Mouse (Mus musculus) midbrain, embryonic 15.5 days (tissue): Measurements from ENCODE around the gene Plcxd1. TPM values are rescaled to one million over a fixed set of nuclear protein-coding genes. Genes with fewer than 3 reads are reported as not detected.
"Not testable (repeated sequence)": the region's sequence is repeated elsewhere in the genome, so short reads cannot be mapped to it uniquely, and the experiment has no call there.

ENCODE experiments used
- ATAC-seq: fragments of 200-750 bp; cut with Nextera tagmentation; replicated peaks from 2 replicates; pipeline ENCODE4 v1.8.0; 2017; ENCODE audit warnings: moderate TSS enrichment
- H3K27ac ChIP-seq: fragments of 300-500 bp; sonication (generic); 2 replicates; pipeline ENCODE4 v1.5.1; 2015; ENCODE audit warnings: mild to moderate bottlenecking, inconsistent platforms
- H3K27me3 ChIP-seq: fragments of 300-500 bp; sonication (generic); replicated peaks from 2 replicates; pipeline ENCODE4 v1.6.1; 2015; ENCODE audit warnings: inconsistent platforms
- H3K36me3 ChIP-seq: fragments of 300-500 bp; sonication (generic); replicated peaks from 2 replicates; pipeline ENCODE4 v1.6.1; 2015; ENCODE audit warnings: inconsistent platforms
- H3K4me1 ChIP-seq: fragments of 300-500 bp; sonication (generic); 2 replicates; pipeline ENCODE4 v1.6.1; 2015; ENCODE audit warnings: inconsistent platforms
- H3K4me2 ChIP-seq: fragments of 300-500 bp; sonication (generic); 2 replicates; pipeline ENCODE4 v1.6.1; 2015; ENCODE audit warnings: inconsistent platforms, mild to moderate bottlenecking, moderate library complexity
- H3K4me3 ChIP-seq: fragments of 300-500 bp; sonication (generic); 2 replicates; pipeline ENCODE4 v1.5.1; 2015; ENCODE audit warnings: mild to moderate bottlenecking, inconsistent platforms
- H3K9ac ChIP-seq: fragments of 300-500 bp; sonication (generic); 2 replicates; pipeline ENCODE4 v1.6.1; 2015; ENCODE audit warnings: mild to moderate bottlenecking, inconsistent platforms
- H3K9me3 ChIP-seq: fragments of 300-500 bp; sonication (generic); 2 replicates; pipeline ENCODE4 v1.6.1; 2016; ENCODE audit warnings: inconsistent platforms
- WGBS: fragments of 180-500 bp; shearing (Covaris S2); methylation state at CpG from one replicate; pipeline ENCODE4 v1.1.7; 2015; ENCODE audit warnings: mixed read lengths; 5-methylcytosine and 5-hydroxymethylcytosine counted together
- polyA plus RNA-seq: library from polyadenylated mRNA; unstranded; fragments of >200 nt; fragmentation: Nextera tagmentation; extraction: Ambion mirVana; gene quantifications from 2 replicates; pipeline ENCODE4 v1.2.1, GENCODE M21; 2015

The Plcxd1 gene
- polyA plus RNA-seq, result 7.0 and 7.5 TPM in 2 replicates

DNA sequence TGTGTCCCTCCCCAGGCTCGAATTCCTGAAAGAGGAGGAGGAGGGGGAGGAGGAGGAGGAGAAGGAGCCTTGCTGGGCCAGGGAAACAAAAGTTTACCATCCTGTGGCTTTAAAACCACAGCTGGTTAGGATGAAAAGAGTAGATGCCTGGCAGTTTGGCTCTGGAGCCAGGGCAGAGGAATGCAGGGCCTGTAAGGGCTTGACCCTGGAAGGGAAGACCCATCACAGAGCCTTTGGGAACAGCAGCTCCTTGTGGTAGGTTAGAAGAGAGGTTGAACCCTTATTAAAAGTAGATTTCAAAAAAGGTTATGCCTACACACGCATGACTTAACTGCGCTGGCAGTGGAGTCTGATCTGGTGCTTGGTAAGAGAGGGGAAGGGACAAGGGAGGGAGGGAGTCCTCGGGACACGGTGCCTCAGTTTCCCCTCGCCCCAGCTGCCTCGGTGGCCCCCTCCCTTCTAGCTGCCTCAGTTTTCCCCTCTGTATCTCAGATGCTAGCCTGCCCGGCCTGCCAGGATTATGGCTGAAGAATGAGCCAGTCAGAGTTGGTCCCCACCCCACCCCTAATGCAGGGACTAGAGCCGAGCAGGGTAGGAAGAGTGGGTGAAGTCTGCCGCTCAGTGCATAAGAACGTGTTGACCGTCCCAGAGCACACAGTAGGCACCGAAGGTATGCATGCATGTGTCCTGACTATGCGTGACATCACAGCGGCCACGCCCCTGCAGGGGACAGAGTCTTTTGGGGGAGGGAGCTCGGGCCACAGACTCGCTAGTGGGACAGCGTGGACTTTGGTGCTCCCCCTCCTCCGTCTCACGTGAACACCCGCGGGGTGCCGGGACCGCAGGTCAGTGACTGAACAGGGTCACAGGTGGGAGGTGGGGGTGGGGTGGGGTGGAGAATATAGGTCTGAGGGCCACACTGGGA is at the start of gene Plcxd1:
Gene Plcxd1, plus strand, starts transcription at position 314 of the 925 bp plus-strand sequence.
- Histone ChIP-seq H3K9me3 (no peaks in the 10 kb centered on the region), H3K27me3 (no peaks in the 10 kb centered on the region), H3K27ac (no peak within 1 kb of the TSS), H3K4me2 (peak within 1 kb of the TSS; percentile 87), H3K4me3 (peak within 1 kb of the TSS; percentile 44), H3K36me3 (peaks cover 21% of the 10 kb centered on the region), H3K9ac (no peak within 1 kb of the TSS), H3K4me1 (peaks cover 21% of the 10 kb centered on the region)
- 7% methylated on average over 25 of the region's 25 CpGs for WGBS
- ATAC-seq, result peak; percentile 5; the same call in 1 of the 2 replicates

DNA sequence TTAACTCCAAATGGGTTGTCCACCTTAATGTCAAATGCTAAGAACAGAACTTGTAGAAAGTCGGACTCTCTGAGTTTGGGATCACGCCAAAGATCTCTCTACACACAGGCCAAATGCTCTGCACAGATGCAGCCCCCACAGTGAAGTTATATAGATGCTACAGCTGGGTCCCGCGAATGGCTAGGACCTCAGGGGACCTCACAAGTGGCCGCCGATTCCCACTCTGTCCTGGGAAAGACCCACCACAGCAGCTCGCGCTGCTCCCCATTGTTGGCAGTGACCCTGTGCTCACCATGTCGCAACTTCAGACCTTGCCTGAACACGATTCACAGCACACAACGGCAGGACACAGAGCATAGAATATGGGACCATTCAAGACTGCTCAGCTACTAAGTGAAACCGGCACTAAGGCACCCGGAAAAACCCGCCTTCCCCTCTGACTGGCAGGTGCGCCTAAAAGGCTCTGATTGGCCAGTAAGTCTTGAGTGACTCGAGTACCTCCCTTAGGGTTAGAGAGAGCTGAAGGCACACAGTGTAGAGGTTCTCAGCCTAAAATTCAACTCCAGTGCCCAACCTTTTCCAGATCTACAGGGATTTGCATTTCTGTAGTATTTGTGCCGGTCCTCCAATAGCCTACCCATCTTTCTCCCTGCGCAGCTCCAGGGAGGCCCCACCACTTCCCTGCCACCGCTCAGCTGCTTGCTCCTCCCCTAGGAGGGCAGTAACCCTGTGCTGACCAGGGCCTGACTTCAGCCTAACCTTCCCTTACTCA is 41.9 kb upstream of the Plcxd1 start:
- peak; percentile 99 for ATAC-seq
- peak overlapping the region; percentile 50 for H3K4me3 ChIP-seq
- no peaks in the 10 kb centered on the region for H3K36me3 ChIP-seq
- peak overlapping the region; percentile 49 for H3K9ac ChIP-seq
- no peaks in the 10 kb centered on the region for H3K9me3 ChIP-seq
- no peaks in the 10 kb centered on the region for H3K27me3 ChIP-seq
- peak overlapping the region; percentile 52 for H3K4me2 ChIP-seq
- H3K27ac ChIP-seq, result peak overlapping the region; percentile 72
- WGBS, result 2% methylated on average over 19 of the region's 19 CpGs
- no peaks in the 10 kb centered on the region for H3K4me1 ChIP-seq

DNA sequence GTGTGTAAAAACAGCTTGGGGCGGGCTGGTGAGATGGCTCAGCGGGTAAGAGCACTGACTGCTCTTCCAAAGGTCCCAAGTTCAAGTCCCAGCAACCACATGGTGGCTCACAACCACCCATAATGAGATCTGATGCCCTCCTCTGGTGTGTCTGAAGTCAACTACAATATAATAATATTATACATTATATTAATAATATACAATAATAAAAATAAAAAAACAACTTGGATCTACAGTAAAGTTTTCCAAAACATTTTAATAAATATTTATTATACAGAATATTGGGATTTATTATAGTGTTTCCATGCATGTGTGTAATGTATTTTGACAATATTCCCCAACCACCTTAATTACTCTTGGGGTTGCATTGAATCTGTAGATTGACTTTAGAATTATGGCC is 27.4 kb upstream of the Plcxd1 start, which contains the start of gene Gm17655:
Gene Gm17655, minus strand, starts transcription at position 101 of the 400 bp plus-strand sequence.
- H3K27me3 ChIP-seq, H3K4me3 ChIP-seq, ATAC-seq, H3K9ac ChIP-seq, H3K4me1 ChIP-seq, H3K36me3 ChIP-seq, H3K4me2 ChIP-seq, H3K27ac ChIP-seq: not testable (repeated sequence)
- peaks cover 21% of the 10 kb centered on the region for H3K9me3 ChIP-seq
- 95% methylated on average over 2 of the region's 2 CpGs for WGBS

DNA sequence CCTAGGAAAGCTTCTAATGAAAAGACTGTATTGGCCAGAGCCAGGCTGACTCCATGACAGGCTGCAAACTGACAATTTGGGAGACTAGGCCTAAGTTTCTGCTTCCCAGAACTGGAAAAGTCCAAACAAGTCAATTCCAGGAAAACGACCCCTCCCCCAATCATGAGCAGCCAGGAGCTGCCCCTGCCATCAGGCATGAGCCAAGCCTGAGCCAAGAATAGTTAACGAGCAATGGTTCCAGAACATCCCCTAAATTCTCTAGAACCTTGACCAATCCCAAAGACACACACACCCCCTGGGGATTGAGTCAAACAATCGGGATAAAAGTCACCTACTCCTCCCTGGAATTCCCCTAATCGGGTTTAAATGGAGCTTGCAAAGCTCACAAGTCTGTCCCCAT is 16.8 kb upstream of the Plcxd1 start:
- no peak overlapping the region for H3K27ac ChIP-seq
- H3K27me3 ChIP-seq, result no peaks in the 10 kb centered on the region
- no peak overlapping the region for H3K4me3 ChIP-seq
- no peak overlapping the region for H3K9ac ChIP-seq
- no peaks in the 10 kb centered on the region for H3K4me1 ChIP-seq
- WGBS, result 81% methylated on average over 4 of the region's 4 CpGs
- ATAC-seq, result no peak
- no peaks in the 10 kb centered on the region for H3K36me3 ChIP-seq
- H3K9me3 ChIP-seq, result peaks cover 23% of the 10 kb centered on the region
- no peak overlapping the region for H3K4me2 ChIP-seq

GRCm38 (mm10) chr5:110086161-110086866 is 13.5 kb upstream of the Plcxd1 start:
- Histone ChIP-seq H3K4me3 (no peak overlapping the region), H3K9me3 (peaks cover 4% of the 10 kb centered on the region; the same call in 1 of the 2 replicates), H3K4me1 (no peaks in the 10 kb centered on the region), H3K36me3 (no peaks in the 10 kb centered on the region), H3K4me2 (no peak overlapping the region), H3K27ac (no peak overlapping the region), H3K27me3 (no peaks in the 10 kb centered on the region), H3K9ac (no peak overlapping the region)
- 37% methylated on average over 14 of the region's 14 CpGs for WGBS
- ATAC-seq, result no peak

DNA sequence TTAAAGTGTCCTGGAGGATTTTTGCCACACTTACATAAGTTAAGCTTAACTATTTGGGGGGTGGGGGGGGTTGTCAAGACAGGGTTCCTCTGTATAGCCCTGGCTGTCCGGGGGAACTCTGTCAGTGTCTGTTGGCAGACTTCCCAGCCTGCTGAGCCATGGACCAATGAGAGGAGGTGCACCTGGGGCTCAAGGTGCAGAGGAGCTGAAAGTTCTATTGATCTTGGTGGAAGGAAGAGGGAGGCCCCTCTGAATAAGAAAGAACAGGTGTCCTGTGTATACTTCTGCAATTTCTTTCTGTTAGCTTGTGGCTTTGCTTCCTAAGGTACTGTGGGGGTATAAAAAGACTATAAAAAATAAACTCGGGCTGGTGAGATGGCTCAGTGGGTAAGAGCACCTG is 8.2 kb upstream of the Plcxd1 start:
- H3K4me2 ChIP-seq, result no peak overlapping the region
- WGBS, result 81% methylated on average over 2 of the region's 2 CpGs
- no peaks in the 10 kb centered on the region for H3K36me3 ChIP-seq
- no peak overlapping the region for H3K9ac ChIP-seq
- no peak for ATAC-seq
- peaks cover 8% of the 10 kb centered on the region; the same call in 1 of the 2 replicates for H3K4me1 ChIP-seq
- H3K27ac ChIP-seq, result no peak overlapping the region
- no peak overlapping the region for H3K4me3 ChIP-seq
- no peaks in the 10 kb centered on the region for H3K27me3 ChIP-seq
- no peaks in the 10 kb centered on the region for H3K9me3 ChIP-seq

GRCm38 (mm10) chr5:110094030-110094846 is 5.5 kb upstream of the Plcxd1 start, which contains the start of gene Gm35315:
Gene Gm35315, minus strand, starts transcription at chr5:110094420.
- H3K4me3 ChIP-seq, result peak within 1 kb of the TSS; percentile 57
- peak within 1 kb of the TSS; percentile 65 for H3K27ac ChIP-seq
- peak within 1 kb of the TSS; percentile 57 for H3K9ac ChIP-seq
- peaks cover 8% of the 10 kb centered on the region; the same call in 1 of the 2 replicates for H3K4me1 ChIP-seq
- peak within 1 kb of the TSS; percentile 80 for H3K4me2 ChIP-seq
- no peaks in the 10 kb centered on the region for H3K36me3 ChIP-seq
- peak; percentile 95 for ATAC-seq
- H3K27me3 ChIP-seq, result no peaks in the 10 kb centered on the region
- H3K9me3 ChIP-seq, result no peaks in the 10 kb centered on the region
- under 1% methylated on average over 25 of the region's 25 CpGs for WGBS

- Histone ChIP-seq H3K4me1 (peaks cover 8% of the 10 kb centered on the region; the same call in 1 of the 2 replicates), H3K9me3 (no peaks in the 10 kb centered on the region), H3K4me3 (peak overlapping the region; percentile 57), H3K36me3 (no peaks in the 10 kb centered on the region), H3K4me2 (peak overlapping the region; percentile 80), H3K27me3 (no peaks in the 10 kb centered on the region), H3K9ac (peak overlapping the region; percentile 57), H3K27ac (peak overlapping the region; percentile 65)
- ATAC-seq, result peak; percentile 29
- 8% methylated on average over 4 of the region's 4 CpGs for WGBS
Observed at GRCm38 (mm10) chr5:110094847-110095213, 4.9 kb upstream of the Plcxd1 start.

- Histone ChIP-seq H3K36me3 (peaks cover 12% of the 10 kb centered on the region), H3K9me3 (no peaks in the 10 kb centered on the region), H3K27me3 (no peaks in the 10 kb centered on the region), H3K27ac (no peak overlapping the region), H3K9ac (no peak overlapping the region), H3K4me2 (no peak overlapping the region), H3K4me1 (peaks cover 27% of the 10 kb centered on the region), H3K4me3 (no peak overlapping the region)
- 26% methylated on average over 1 of the region's 1 CpGs for WGBS
- ATAC-seq, result no peak
Observed at GRCm38 (mm10) chr5:110098991-110099477, 735 bp upstream of the Plcxd1 start.

DNA sequence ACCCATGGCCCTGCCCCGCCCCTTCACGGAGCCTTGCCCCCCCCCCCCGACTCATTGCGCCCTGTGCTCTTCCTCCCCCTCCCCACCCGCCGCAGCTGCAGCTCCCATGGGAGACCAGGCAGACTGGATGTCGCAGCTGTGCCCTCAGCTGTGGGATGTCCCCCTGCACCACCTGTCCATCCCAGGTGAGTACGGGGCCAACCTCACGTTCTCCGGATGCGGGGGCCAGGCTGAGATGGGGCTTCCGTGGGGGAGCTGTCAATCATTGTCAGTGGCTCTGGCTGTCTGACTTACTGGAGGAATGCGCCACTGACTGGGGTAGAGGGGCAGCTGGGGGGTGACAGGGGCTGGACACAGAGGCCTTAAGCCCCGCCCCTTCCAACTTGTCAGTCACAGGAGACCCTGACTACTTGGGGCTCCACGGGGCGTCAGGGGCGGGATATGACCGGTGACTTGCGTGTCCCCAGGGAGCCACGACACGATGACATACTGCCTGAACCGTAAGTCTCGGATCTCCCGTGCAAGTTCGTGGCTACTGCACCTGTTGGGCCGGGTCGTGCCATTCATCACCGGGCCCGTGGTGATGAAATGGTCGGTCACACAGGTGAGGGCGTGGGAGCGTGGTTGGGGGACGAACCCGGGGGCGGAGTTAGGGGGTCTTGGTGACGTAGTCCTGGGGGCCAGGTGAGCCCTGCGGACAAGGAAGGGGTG is 1.3 kb downstream of the Plcxd1 start:
- peak; percentile 34 for ATAC-seq
- no peaks in the 10 kb centered on the region for H3K27me3 ChIP-seq
- under 1% methylated on average over 37 of the region's 37 CpGs for WGBS
- H3K4me3 ChIP-seq, result peak overlapping the region; percentile 44
- peaks cover 28% of the 10 kb centered on the region for H3K36me3 ChIP-seq
- H3K4me1 ChIP-seq, result peaks cover 25% of the 10 kb centered on the region
- H3K27ac ChIP-seq, result no peak overlapping the region
- no peaks in the 10 kb centered on the region for H3K9me3 ChIP-seq
- peak overlapping the region; percentile 87 for H3K4me2 ChIP-seq
- peak overlapping the region; percentile 43 for H3K9ac ChIP-seq
